ENCODE assay signal across 21 mouse cellular contexts in the genomic region with DNA sequence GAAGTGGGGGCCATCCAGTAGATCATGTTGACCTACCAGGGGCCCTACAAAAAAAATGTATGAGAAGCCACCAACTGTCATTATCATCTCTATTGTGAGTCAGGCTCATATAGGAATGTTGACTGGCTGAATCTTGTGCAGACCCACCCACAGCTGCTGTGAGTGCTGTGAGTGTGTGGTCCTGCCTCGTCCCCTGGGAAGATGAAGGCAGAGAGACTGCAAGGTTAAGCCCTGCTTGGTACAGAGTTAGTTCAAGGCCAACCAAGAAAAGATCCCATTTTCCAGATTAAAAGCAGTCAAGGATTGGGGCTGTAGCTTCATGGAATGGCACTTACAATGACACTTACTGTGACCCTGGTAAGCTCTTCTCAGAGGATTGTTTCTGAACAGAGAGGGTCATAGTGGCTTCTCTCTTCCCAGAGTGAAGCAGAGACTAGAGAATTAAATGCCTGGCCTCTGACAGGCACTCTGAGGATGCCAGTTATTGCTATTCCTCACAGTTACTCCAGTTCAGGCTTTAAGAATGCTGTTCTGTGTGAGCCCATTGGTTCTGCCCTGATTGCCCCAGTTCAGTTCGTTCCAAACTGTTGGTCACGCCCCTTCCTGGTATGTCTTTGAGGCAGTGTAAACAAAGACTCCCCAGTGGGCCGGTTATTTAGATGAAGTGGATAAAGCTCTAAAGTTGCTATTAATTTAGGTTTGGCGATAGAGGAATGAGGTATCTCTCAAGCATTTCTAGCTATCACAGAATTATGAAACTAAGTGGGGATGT. TPM values are rescaled to one million over a fixed set of nuclear protein-coding genes. Genes with fewer than 3 reads are reported as not detected.
"Had no signal": no experiment of that assay in that cellular context is flagged by ENCODE, and none has a peak within 500 bp of the region (broad histone marks: within the 10 kb centered on the region; RNA-seq: fewer than 3 reads in every experiment).

No protein-coding gene starts in this region.

- H3K27ac ChIP-seq: kidney, postnatal 0 days; left cerebral cortex, adult 2 months; limb, embryonic 10.5 days; limb, embryonic 13.5 days; liver, embryonic 12.5 days; liver, embryonic 15.5 days; lung, embryonic 15.5 days; macrophage; midbrain, embryonic 12.5 days; midbrain, embryonic 15.5 days; neural tube, embryonic 13.5 days had no signal

- DNase-seq: kidney, adult 2 months; kidney, postnatal 25 days; layer of hippocampus, postnatal 36 days; liver; lung, postnatal 10 days; thymus, adult 18-20 months; thymus, postnatal 4 days had no signal

- H3K4me3 ChIP-seq: left cerebral cortex, adult 2 months; limb, embryonic 10.5 days; limb, embryonic 13.5 days; liver, embryonic 12.5 days; liver, embryonic 15.5 days; lung, embryonic 15.5 days; midbrain, embryonic 12.5 days; midbrain, embryonic 15.5 days; myocyte; neural tube, embryonic 13.5 days had no signal

RNA-seq across cellular contexts. Expression of a gene that starts 34.8 kb away (rescaled TPM):
- total RNA-seq: layer of hippocampus, postnatal 36 days; left cerebral cortex, adult 2 months; left cerebral cortex, postnatal 14 days; neutrophil, adult 5-6 weeks had no signal
